Mouse (Mus musculus): ENCODE data around the gene Fbxw5. TPM values are rescaled to one million over a fixed set of nuclear protein-coding genes. Genes with fewer than 3 reads are reported as not detected.

The Fbxw5 gene
- total RNA-seq, 2 experiments from 2014 or later: 76.9 to 88.4 TPM

DNA sequence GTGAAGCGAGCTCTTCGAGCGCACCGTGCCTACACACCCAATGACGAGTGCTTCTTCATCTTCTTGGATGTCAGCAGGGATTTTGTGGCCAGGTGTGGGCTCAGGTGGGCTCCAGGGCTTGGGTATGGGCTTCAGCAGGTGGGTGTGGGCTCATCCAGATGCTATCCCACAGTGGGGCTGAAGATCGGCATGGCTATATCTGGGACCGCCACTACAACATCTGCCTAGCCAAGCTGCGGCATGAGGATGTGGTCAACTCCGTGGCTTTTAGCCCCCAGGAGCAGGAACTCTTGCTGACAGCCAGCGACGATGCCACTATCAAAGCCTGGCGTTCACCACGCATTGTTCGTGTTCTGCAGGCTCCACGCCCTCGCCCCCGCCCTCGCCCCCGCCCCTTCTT is 4.0 kb downstream of the Fbxw5 start:
- intact Hi-C loops (cut with DNase I): no loop called here
- no peak for TF ChIP-seq CTCF (IDR thresholded peaks at IDR 0.05)
- no peak for DNase-seq
- no peak overlapping the region for H3K4me3 ChIP-seq
- H3K27ac ChIP-seq: no peak overlapping the region

DNA sequence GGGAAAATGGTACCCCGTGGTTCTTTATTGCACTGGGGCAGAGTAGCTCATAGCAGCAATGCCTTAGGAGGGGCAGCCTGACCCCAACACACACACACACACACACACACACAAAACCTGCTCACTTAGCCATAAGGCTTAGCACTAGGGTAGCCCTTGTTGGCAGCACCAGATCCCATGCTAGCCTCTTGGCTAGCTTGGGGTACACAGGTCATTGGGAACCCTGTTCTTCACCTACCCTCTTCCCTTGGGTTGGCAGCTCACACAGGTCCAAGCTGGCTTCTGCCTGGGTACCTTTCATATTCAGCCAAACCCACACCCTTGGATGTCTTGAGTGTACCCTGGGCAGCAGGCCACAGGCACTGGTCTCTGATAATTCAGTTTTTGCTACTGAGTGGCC is 4.5 kb downstream of the Fbxw5 start:
- TF ChIP-seq CTCF (IDR thresholded peaks at IDR 0.05): no peak
- no peak for DNase-seq
- Histone ChIP-seq H3K4me3 (no peak overlapping the region), H3K27ac (no peak overlapping the region)
- intact Hi-C loops (cut with DNase I): no loop called here

DNA sequence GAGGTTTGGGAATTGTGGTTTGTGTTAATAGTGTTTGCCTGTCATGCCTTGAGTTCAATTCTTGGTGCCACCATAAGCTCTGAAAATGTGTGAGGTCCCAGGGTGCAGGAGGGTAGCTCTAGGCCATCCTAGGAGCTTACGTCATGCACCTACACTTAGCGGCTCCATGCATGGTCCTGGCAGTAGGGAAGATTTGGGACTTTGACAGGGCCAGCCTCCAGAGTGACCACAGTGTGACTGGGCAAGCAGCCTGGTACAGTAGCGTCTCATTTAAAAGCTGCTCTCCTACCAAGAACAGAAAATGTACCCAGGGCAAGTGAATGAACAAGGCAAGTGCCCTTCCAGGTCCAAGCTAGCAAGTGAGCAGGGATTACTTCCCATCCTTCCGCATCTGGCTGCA is 5.3 kb downstream of the Fbxw5 start:
- DNase-seq: no peak
- intact Hi-C loops (cut with DNase I): no loop called here
- no peak overlapping the region for H3K4me3 ChIP-seq
- H3K27ac ChIP-seq: no peak overlapping the region
- no peak for TF ChIP-seq CTCF (IDR thresholded peaks at IDR 0.05)

- Histone ChIP-seq H3K4me3 (no peak overlapping the region), H3K27ac (no peak overlapping the region)
- TF ChIP-seq CTCF (IDR thresholded peaks at IDR 0.05): peak; percentile 6; the same call in 1 of the 2 replicates
- intact Hi-C loops (cut with DNase I): no loop called here
- DNase-seq: no peak
These were observed 6.4 kb downstream of the Fbxw5 start for GRCm38 (mm10) chr2:25506964-25507363.

DNA sequence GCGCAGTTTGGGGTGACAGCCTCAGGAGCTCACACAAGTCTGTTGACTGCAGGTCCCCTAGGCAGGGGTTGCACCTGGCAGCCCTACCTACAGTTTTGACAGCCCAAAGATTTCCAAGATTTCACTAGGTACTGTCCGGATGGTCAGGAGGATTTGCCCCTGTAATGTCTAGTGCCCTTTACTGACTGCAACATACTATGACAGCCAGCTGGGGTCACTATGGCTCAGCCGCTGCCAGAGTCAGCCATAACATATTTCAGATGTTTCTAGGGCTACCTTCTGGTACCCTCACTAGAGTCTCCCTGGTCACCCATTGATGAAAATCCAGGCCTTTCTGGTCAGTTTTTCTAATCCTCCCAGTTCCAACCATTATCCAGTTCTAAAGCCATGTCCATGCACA is 9.4 kb downstream of the Fbxw5 start:
- intact Hi-C loops (cut with DNase I): loop anchor here (2.0 kb wide), 2 partner anchors 41 to 71 kb away; partner anchors contain the start of gene Ajm1
- peak; percentile 56 for TF ChIP-seq CTCF (IDR thresholded peaks at IDR 0.05)

GRCm38 (mm10) chr2:25526510-25527302 is 26.2 kb downstream of the Fbxw5 start:
- intact Hi-C loops (cut with DNase I): no loop called here
- H3K4me3 ChIP-seq: no peak overlapping the region
- peak overlapping the region; percentile 53 for H3K27ac ChIP-seq
- TF ChIP-seq CTCF (IDR thresholded peaks at IDR 0.05): no peak
- DNase-seq: peak; percentile 61

More for the DNA sequence above, 9.4 kb downstream of the Fbxw5 start:
- Histone ChIP-seq H3K27ac (no peak overlapping the region), H3K4me3 (no peak overlapping the region)
- no peak for DNase-seq

DNA sequence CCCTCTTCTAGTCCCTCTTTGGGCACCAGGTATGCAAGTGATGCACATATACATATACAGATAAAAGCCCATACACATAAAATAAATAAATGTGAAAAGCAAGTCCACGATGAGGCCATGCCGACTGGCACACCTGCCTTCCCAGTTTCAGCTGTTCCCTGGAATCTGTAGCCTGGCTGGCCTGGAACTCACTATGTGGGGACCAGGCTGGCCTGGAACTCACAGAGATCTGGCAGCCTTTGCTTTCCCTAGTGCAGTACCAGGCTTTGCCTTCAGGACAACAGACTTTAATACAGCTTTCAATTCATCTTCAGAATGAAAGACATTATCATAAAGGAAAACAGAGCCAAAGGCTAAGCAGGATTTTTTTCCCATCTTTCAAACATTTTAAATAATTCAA is 33.2 kb downstream of the Fbxw5 start:
- DNase-seq: no peak
- intact Hi-C loops (cut with DNase I): no loop called here
- Histone ChIP-seq H3K4me3 (no peak overlapping the region), H3K27ac (peak overlapping the region; percentile 89)
- TF ChIP-seq CTCF (IDR thresholded peaks at IDR 0.05): peak; percentile 24; the same call in 1 of the 2 replicates

DNA sequence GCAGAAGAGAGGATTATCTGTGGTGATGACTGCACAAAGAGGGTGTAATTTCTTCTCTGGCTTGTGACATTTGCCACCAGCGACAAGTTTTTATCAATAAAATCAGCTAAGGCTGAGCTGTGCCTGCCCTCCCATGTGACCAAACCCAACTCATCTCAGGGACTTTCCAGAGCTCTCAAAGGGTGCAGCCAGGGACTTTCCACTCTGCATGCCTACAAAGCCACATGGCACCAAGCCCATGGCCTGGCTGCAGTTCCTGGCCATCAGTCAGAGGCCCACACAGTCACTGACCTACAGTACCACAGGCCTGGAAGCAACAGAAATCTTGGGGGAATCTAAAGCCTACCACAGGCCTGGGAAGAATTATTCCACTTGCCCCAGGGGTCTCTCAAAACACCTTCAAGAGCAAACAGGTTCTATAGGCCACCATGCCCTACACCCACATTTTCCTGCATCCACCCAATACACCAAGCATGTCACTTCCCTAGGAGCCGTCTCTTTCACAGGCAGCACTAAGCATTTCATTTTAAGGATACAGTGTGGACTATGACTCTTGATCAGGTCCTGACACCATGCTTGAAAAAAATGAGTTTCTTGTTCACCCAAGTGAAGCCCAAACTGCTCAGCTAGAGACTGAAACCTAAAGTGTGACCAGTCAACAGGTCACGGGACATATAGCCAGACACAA is 33.8 kb downstream of the Fbxw5 start:
- TF ChIP-seq CTCF (IDR thresholded peaks at IDR 0.05): no peak
- peak; percentile 94 for DNase-seq
- no peak overlapping the region for H3K4me3 ChIP-seq
- intact Hi-C loops (cut with DNase I): no loop called here
- H3K27ac ChIP-seq: peak overlapping the region; percentile 89

GRCm38 (mm10) chr2:25534866-25535182 is 34.3 kb downstream of the Fbxw5 start:
- TF ChIP-seq CTCF (IDR thresholded peaks at IDR 0.05): no peak
- intact Hi-C loops (cut with DNase I): no loop called here
- Histone ChIP-seq H3K27ac (peak overlapping the region; percentile 89), H3K4me3 (no peak overlapping the region)
- no peak for DNase-seq

GRCm38 (mm10) chr2:25536531-25536930 is 36.0 kb downstream of the Fbxw5 start:
- H3K4me3 ChIP-seq: no peak overlapping the region
- no peak for TF ChIP-seq CTCF (IDR thresholded peaks at IDR 0.05)
- intact Hi-C loops (cut with DNase I): no loop called here
- peak; percentile 49 for DNase-seq
- peak overlapping the region; percentile 74 for H3K27ac ChIP-seq

DNA sequence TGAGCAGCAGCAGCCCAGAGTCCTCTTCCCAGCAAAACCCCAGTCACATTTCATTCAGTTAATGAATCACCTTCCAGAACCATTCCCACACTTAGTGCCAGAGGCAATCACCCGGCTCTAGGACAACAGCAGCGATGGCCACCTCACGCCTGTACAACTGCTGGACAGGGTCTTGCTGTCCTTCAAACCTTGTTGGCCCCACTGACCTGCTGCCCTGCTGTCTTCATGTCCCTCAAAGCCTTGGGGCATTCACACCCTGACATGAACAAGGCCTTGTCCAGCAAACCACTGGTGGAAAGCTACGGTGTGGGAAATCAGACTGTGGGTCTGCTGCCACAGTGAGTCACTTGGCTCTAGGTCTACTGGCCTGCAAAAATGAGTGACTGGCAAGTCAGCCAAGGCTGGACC is 40.0 kb downstream of the Fbxw5 start:
- no peak for TF ChIP-seq CTCF (IDR thresholded peaks at IDR 0.05)
- H3K27ac ChIP-seq: peak overlapping the region; percentile 44; the same call in 1 of the 2 replicates
- DNase-seq: no peak
- intact Hi-C loops (cut with DNase I): no loop called here
- no peak overlapping the region for H3K4me3 ChIP-seq

- DNase-seq: no peak
- TF ChIP-seq CTCF (IDR thresholded peaks at IDR 0.05): no peak
- Histone ChIP-seq H3K27ac (peak overlapping the region; percentile 2; the same call in 1 of the 2 replicates), H3K4me3 (no peak overlapping the region)
- intact Hi-C loops (cut with DNase I): no loop called here
These were observed 41.3 kb downstream of the Fbxw5 start for GRCm38 (mm10) chr2:25541644-25542367.

Data from gastrocnemius, adult 2 months (tissue).